In the genomic region with DNA sequence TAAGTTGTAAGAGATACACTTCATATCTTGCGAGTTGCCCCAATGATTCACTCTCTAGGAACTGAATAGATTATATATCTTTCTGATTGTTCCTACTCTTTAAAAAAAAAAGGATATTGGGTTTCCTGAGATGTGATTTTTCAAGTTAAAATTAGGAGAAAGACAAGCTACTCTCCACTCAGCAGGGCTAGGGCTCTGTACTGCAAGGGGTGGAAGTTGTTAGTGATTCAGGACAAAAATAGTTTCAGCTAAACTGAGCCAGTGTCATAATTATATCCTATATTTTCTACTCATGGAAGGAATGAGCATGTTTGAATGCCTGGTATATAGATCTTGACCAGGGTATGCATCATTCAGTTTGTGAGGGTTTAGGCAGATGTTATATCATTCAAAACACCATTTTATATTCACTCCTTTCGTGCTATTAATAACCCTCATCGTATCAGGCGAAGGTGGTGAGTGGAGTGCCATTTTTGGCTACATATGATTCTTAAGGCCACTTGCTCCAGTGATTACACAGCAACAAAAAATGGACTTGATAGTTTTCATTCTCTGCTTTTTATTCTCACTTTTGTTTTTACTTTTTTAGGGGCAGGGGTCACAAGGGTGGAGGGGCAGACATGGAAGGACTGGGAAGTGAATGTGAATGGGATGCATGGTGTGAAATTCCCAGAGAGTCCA, we compare ENCODE assay signal across 19 mouse cellular contexts.
DNase-seq lines count a peak whose midpoint lies in the region; ATAC-seq and TF ChIP-seq lines count a peak whose summit lies in the region.
"Had no signal": no experiment of that assay in that cellular context is flagged by ENCODE, and none has a peak within 500 bp of the region (broad histone marks: within the 10 kb centered on the region; RNA-seq: fewer than 3 reads in every experiment).

No protein-coding gene starts in this region.

- intact Hi-C loops in heart, postnatal 14 days (cut with DNase I) = no loop called here
- intact Hi-C loops in gastrocnemius, postnatal 14 days (cut with DNase I; ENCODE audit: low total_unique reads) = no loop called here

- no peaks in the 10 kb centered on the region for H3K27me3 ChIP-seq in heart, embryonic 10.5 days (ENCODE audit: insufficient read depth, poor library complexity, severe bottlenecking)
- H3K27me3 ChIP-seq in heart, embryonic 14.5 days (ENCODE audit: control insufficient read depth, insufficient read depth, low read length) = no peaks in the 10 kb centered on the region
- H3K27me3 ChIP-seq in heart, embryonic 15.5 days = no peaks in the 10 kb centered on the region
- H3K27me3 ChIP-seq in myocyte (ENCODE audit: control insufficient read depth, insufficient read depth, insufficient read length) = no peaks in the 10 kb centered on the region
- H3K27me3 ChIP-seq: embryonic facial prominence, embryonic 15.5 days; forebrain, embryonic 12.5 days; hindbrain, embryonic 15.5 days; kidney, embryonic 15.5 days had no signal

- DNase-seq in heart, embryonic 10.5 days (ENCODE audit: low spot score) = no peak
- DNase-seq in heart, postnatal 4 days = no peak
- DNase-seq in heart, postnatal 14 days = no peak
- no peak for DNase-seq in gastrocnemius, postnatal 14 days
- DNase-seq: adrenal gland, adult 8-10 months; adrenal gland, postnatal 36 days; cerebellum, adult 2 months; cerebellum, postnatal 10 days; gastrocnemius, postnatal 25 days; kidney, adult 2 months had no signal

- 0 out of 2 replicates have a peak, but pooled peaks have one; percentile 35 for ATAC-seq in heart, embryonic 14.5 days (ENCODE audit: insufficient number of reproducible peaks, insufficient read depth, low FRiP score, low read depth)
- ATAC-seq in heart, embryonic 15.5 days (replicated peaks; ENCODE audit: insufficient number of reproducible peaks, insufficient read depth, low FRiP score, low read depth) = peak; percentile 58; the same call in 1 of the 2 replicates
- ATAC-seq: intestine, embryonic 16.5 days had no signal

- no peaks in the 10 kb centered on the region for H3K79me2 ChIP-seq in myocyte (ENCODE audit: control insufficient read depth, insufficient read depth)

- H3K27ac ChIP-seq in heart, embryonic 10.5 days = peak overlapping the region; percentile 62
- peak overlapping the region; percentile 78 to 89; a peak in 3 of 4 replicates for H3K27ac ChIP-seq in heart, embryonic 14.5 days (replicated peaks in 1 of 2; ENCODE audit: control insufficient read depth in 1 of 2, insufficient read depth in 1 of 2, low read depth in 2 of 2, low read length in 2 of 2)
- H3K27ac ChIP-seq in heart, embryonic 15.5 days = peak overlapping the region; percentile 86
- H3K27ac ChIP-seq: embryonic facial prominence, embryonic 15.5 days; forebrain, embryonic 12.5 days; hindbrain, embryonic 15.5 days; kidney, embryonic 15.5 days had no signal

- no peaks in the 10 kb centered on the region; the same call in 1 of the 2 replicates for H3K4me1 ChIP-seq in heart, embryonic 10.5 days
- peaks cover 2 to 19% of the 10 kb centered on the region in 2 experiments; a peak in 3 of 4 replicates for H3K4me1 ChIP-seq in heart, embryonic 14.5 days (ENCODE audit: control insufficient read depth in 2 of 2, insufficient read depth in 2 of 2, low read length in 2 of 2)
- H3K4me1 ChIP-seq in heart, embryonic 15.5 days (replicated peaks) = peaks cover 5% of the 10 kb centered on the region
- H3K4me1 ChIP-seq: embryonic facial prominence, embryonic 15.5 days; kidney, embryonic 15.5 days had no signal

- TF ChIP-seq POLR2A in myocyte (IDR thresholded peaks at IDR 0.05; ENCODE audit: insufficient read length, low read depth) = no peak

- no peak overlapping the region for H3K9ac ChIP-seq in heart, embryonic 14.5 days (ENCODE audit: low read length)
- no peak overlapping the region for H3K9ac ChIP-seq in heart, embryonic 15.5 days
- H3K9ac ChIP-seq: embryonic facial prominence, embryonic 15.5 days; forebrain, embryonic 12.5 days; forebrain, postnatal 0 days; hindbrain, embryonic 15.5 days; kidney, embryonic 15.5 days had no signal

- WGBS in heart, embryonic 10.5 days = 47% methylated on average over 4 of the region's 4 CpGs
- 32% methylated on average over 4 of the region's 4 CpGs for WGBS in heart, embryonic 14.5 days
- WGBS in heart, embryonic 15.5 days = 35% methylated on average over 4 of the region's 4 CpGs

- H3K4me3 ChIP-seq in heart, embryonic 10.5 days = no peak overlapping the region
- no peak overlapping the region for H3K4me3 ChIP-seq in heart, embryonic 14.5 days (ENCODE audit: control insufficient read depth in 1 of 2, insufficient read depth in 1 of 2, low read depth in 1 of 2, low read length in 2 of 2)
- H3K4me3 ChIP-seq in heart, embryonic 15.5 days = no peak overlapping the region
- H3K4me3 ChIP-seq in myocyte = no peak overlapping the region
- H3K4me3 ChIP-seq: embryonic facial prominence, embryonic 15.5 days; forebrain, embryonic 12.5 days; hindbrain, embryonic 15.5 days; kidney, embryonic 15.5 days had no signal

- no peak overlapping the region for H3ac ChIP-seq in myocyte (ENCODE audit: control insufficient read depth, insufficient read length)

- H3K9me3 ChIP-seq in heart, embryonic 10.5 days = no peaks in the 10 kb centered on the region
- H3K9me3 ChIP-seq in heart, embryonic 14.5 days (ENCODE audit: control insufficient read depth, low read length) = no peaks in the 10 kb centered on the region
- no peaks in the 10 kb centered on the region for H3K9me3 ChIP-seq in heart, embryonic 15.5 days (replicated peaks)
- H3K9me3 ChIP-seq: embryonic facial prominence, embryonic 15.5 days; forebrain, embryonic 12.5 days; hindbrain, embryonic 15.5 days; kidney, embryonic 15.5 days had no signal

- peak overlapping the region; percentile 43 for H3K4me2 ChIP-seq in heart, embryonic 14.5 days (ENCODE audit: low read length)
- H3K4me2 ChIP-seq in heart, embryonic 15.5 days = peak overlapping the region; percentile 28
- peak overlapping the region; percentile 46 for H3K4me2 ChIP-seq in myocyte (ENCODE audit: low read depth)
- H3K4me2 ChIP-seq: embryonic facial prominence, embryonic 15.5 days; forebrain, embryonic 12.5 days; kidney, embryonic 15.5 days had no signal

- no peaks in the 10 kb centered on the region for H3K36me3 ChIP-seq in heart, embryonic 10.5 days
- no peaks in the 10 kb centered on the region for H3K36me3 ChIP-seq in heart, embryonic 14.5 days (ENCODE audit: control insufficient read depth, insufficient read depth, low read length)
- H3K36me3 ChIP-seq in heart, embryonic 15.5 days = no peaks in the 10 kb centered on the region
- H3K36me3 ChIP-seq in myocyte (ENCODE audit: control insufficient read depth, insufficient read depth) = no peaks in the 10 kb centered on the region
- H3K36me3 ChIP-seq: embryonic facial prominence, embryonic 15.5 days; forebrain, embryonic 12.5 days; hindbrain, embryonic 15.5 days; kidney, embryonic 15.5 days had no signal

TF ChIP-seq in myocyte, 11 proteins besides CTCF, POLR2A, EP300 and RAD21:
- TF ChIP-seq TCF3 (IDR thresholded peaks at IDR 0.05; ENCODE audit: insufficient read length, low read depth) = no peak
- no peak for TF ChIP-seq MYOD1 (IDR thresholded peaks at IDR 0.05; ENCODE audit: control insufficient read depth in 1 of 3, insufficient read length in 2 of 3, low read depth in 2 of 3)
- TF ChIP-seq POLR2AphosphoS2 (IDR thresholded peaks at IDR 0.05; ENCODE audit: insufficient read length, low read depth) = no peak
- TF ChIP-seq USF1 (IDR thresholded peaks at IDR 0.05; ENCODE audit: low read depth) = no peak
- no peak for TF ChIP-seq E2F4 (IDR thresholded peaks at IDR 0.05; ENCODE audit: insufficient read depth)
- no peak for TF ChIP-seq CEBPB (IDR thresholded peaks at IDR 0.05; ENCODE audit: insufficient read depth, poor library complexity, severe bottlenecking)
- TF ChIP-seq TCF12 (IDR thresholded peaks at IDR 0.05; ENCODE audit: insufficient read depth, poor library complexity, severe bottlenecking) = no peak
- no peak for TF ChIP-seq MYOG (IDR thresholded peaks at IDR 0.05; ENCODE audit: control insufficient read depth in 1 of 3, insufficient read depth in 1 of 3, insufficient read length in 2 of 3, low read depth in 2 of 3)
- TF ChIP-seq REST (IDR thresholded peaks at IDR 0.05; ENCODE audit: insufficient read depth, insufficient read length) = no peak
- TF ChIP-seq MAX (IDR thresholded peaks at IDR 0.05; ENCODE audit: low read depth) = no peak
- TF ChIP-seq SRF (IDR thresholded peaks at IDR 0.05; ENCODE audit: control insufficient read depth, insufficient read length, low read depth) = no peak
TF ChIP-seq in myocyte: peak in this region for 0.
